Mouse (Mus musculus) heart, postnatal 0 days (tissue): ENCODE results near the gene Trmt6.

Experiments used
- CTCF ChIP-seq: IDR thresholded peaks from 2 replicates; pipeline ENCODE4 v1.5.1; 2016; ENCODE audit warnings: antibody characterized with exemption, control low read depth, low read depth
- EP300 ChIP-seq: IDR thresholded peaks from 2 replicates; pipeline ENCODE4 v1.6.1; 2016; ENCODE audit warnings: antibody characterized with exemption, low read depth

DNA sequence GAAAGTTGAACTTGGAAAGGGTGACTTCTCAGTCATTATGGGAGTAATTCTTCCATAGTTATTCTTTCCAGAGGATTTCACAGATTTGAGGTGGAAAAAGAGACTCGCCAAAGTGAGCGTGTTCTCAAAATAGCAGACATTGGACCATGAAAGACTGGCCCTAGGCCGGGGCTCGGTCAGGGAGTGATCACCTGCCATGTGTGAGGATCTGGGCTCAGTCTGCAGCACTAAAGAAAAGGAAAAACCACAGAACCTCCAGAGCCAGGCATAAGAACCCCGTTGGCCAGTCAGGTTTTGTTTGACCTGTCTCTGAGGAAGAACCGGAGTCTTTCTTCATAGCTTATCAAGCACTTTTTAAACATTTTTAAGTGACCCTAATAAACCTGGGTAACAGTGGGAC lies 31.8 kb downstream of the Trmt6 start:
- no peak for TF ChIP-seq CTCF
- no peak for TF ChIP-seq EP300
